Mouse (Mus musculus) intestine, embryonic 14.5 days (tissue): ENCODE data around the gene Sppl3. TPM values are rescaled to one million over a fixed set of nuclear protein-coding genes. Genes with fewer than 3 reads are reported as not detected.
"Not testable (repeated sequence)": the region's sequence is repeated elsewhere in the genome, so short reads cannot be mapped to it uniquely, and the experiment has no call there.

Experiments
- ATAC-seq: fragments of 200-750 bp; cut with Nextera tagmentation; replicated peaks from 2 replicates; pipeline ENCODE4 v1.8.0; 2017; ENCODE audit warnings: low read depth, moderate number of reproducible peaks, moderate TSS enrichment, moderate library complexity; ENCODE audit not compliant: low FRiP score, low TSS enrichment
- DNase-seq: peaks from one replicate; pipeline ENCODE4 v3.0.0-alpha.2; 2018; ENCODE audit warnings: low spot score
- H3K27ac ChIP-seq: fragments of 300-500 bp; sonication (generic); 2 replicates; pipeline ENCODE4 v1.5.1; 2014; ENCODE audit warnings: low read depth, mild to moderate bottlenecking, control low read depth
- H3K27me3 ChIP-seq: fragments of 300-500 bp; sonication (generic); replicated peaks from 2 replicates; pipeline ENCODE4 v1.6.1; 2014; ENCODE audit warnings: low read length, control low read depth; ENCODE audit not compliant: control insufficient read depth, insufficient read depth
- H3K36me3 ChIP-seq: fragments of 300-500 bp; sonication (generic); 2 replicates; pipeline ENCODE4 v1.6.1; 2014; ENCODE audit warnings: low read length, control low read depth; ENCODE audit not compliant: control insufficient read depth, insufficient read depth
- H3K4me1 ChIP-seq: fragments of 300-500 bp; sonication (generic); replicated peaks from 2 replicates; pipeline ENCODE4 v1.6.1; 2014; ENCODE audit warnings: low read length, control low read depth, mixed read lengths; ENCODE audit not compliant: control insufficient read depth, insufficient read depth
- H3K4me2 ChIP-seq: fragments of 300-500 bp; sonication (generic); 2 replicates; pipeline ENCODE4 v1.6.1; 2014; ENCODE audit warnings: low read length
- H3K4me3 ChIP-seq: fragments of 300-500 bp; sonication (generic); 2 replicates; pipeline ENCODE4 v1.5.1; 2014; ENCODE audit warnings: low read depth, low read length, control low read depth, mixed read lengths
- H3K9ac ChIP-seq: fragments of 300-500 bp; sonication (generic); 2 replicates; pipeline ENCODE4 v1.6.1; 2014; ENCODE audit warnings: mild to moderate bottlenecking, low read length
- H3K9me3 ChIP-seq: fragments of 300-500 bp; sonication (generic); 2 replicates; pipeline ENCODE4 v1.6.1; 2016; ENCODE audit warnings: low read length, control low read depth; ENCODE audit not compliant: control insufficient read depth
- whole genome bisulfite sequencing: fragments of 180-500 bp; shearing (Covaris S2); extraction: QIAGEN DNeasy Blood & Tissue Kit; methylation state at CpG from one replicate; pipeline ENCODE4 v1.1.7; 2014; 5-methylcytosine and 5-hydroxymethylcytosine counted together
- polyA plus RNA-seq: library from polyadenylated mRNA; unstranded; fragments of >200 nt; fragmentation: Nextera tagmentation; extraction: Ambion mirVana; gene quantifications from 2 replicates; pipeline ENCODE4 v1.2.1, GENCODE M21; 2014

Gene Sppl3
- polyA plus RNA-seq, 1 experiment from 2014 or later: 21.5 TPM

DNA sequence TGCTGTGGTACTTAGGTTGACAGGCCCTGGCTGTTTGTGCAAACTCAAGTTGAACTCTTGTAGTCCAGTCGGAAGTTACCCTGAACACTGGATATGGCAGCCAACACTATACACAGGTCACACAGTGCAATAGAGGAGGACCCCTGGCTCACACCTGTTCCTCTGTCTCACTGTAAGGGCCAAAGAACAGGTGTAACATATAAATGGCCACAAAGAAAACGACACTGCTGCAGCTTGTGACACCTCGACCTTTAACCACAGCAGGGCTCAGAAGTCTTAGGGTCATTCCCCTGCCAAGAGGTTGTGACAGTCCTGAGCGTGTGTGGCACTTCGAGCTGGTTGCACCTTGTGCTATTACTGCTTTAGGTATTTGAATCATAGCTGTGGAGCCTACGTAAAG is 89.5 kb downstream of the Sppl3 start:
- Histone ChIP-seq H3K36me3 (peaks cover 52% of the 10 kb centered on the region), H3K4me2 (no peak overlapping the region), H3K27me3 (no peaks in the 10 kb centered on the region), H3K9me3 (no peaks in the 10 kb centered on the region), H3K4me1 (no peaks in the 10 kb centered on the region), H3K27ac (no peak overlapping the region), H3K4me3 (no peak overlapping the region), H3K9ac (no peak overlapping the region)
- WGBS: 80% methylated on average over 6 of the region's 6 CpGs
- ATAC-seq (no peak), DNase-seq (no peak)

DNA sequence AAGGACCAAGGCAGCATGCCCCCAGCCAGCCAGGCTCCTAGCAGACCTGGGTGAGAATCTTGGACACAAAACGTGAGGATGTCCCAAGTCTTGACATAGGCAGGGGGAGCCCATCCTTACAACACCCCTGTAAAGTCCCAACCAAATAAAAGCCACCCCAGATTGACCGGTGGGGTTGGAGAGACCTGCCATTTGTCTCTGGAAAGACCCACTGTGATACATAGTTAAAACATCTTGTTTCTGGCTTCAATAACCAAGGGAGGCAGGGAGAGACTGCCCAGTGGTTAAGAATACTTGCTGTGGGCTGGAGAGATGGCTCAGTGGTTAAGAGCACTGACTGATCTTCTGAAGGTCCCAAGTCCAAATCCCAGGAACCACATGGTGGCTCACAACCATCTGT is 91.3 kb downstream of the Sppl3 start:
- no peaks in the 10 kb centered on the region for H3K4me1 ChIP-seq
- DNase-seq (no peak), ATAC-seq (no peak)
- H3K9ac ChIP-seq: no peak overlapping the region
- no peaks in the 10 kb centered on the region for H3K9me3 ChIP-seq
- no peak overlapping the region for H3K4me2 ChIP-seq
- no peak overlapping the region for H3K4me3 ChIP-seq
- peaks cover 34% of the 10 kb centered on the region for H3K36me3 ChIP-seq
- H3K27me3 ChIP-seq: no peaks in the 10 kb centered on the region
- WGBS: 82% methylated on average over 2 of the region's 2 CpGs
- no peak overlapping the region for H3K27ac ChIP-seq

DNA sequence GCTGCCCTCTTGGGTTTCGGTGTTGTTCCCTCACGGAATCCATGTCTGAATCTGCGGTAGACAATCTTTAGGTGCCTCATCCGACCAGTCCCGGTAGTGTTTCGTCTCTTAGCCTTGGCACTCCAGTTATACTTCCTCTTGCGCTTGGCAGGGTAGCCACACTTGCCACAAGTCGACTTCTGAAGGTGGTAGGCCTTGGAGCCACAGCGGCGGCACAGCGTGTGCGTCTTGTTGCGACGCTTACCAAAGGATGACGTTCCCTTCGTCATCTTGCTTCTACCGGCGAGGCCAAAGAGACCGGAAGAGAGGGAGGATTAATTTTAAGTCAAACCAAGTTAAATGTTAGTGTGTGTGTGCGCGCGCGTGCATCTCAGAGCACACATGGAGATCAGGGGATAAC is 92.3 kb downstream of the Sppl3 start:
- not testable (repeated sequence) for DNase-seq, H3K27me3 ChIP-seq, ATAC-seq, H3K9ac ChIP-seq, H3K27ac ChIP-seq, H3K4me3 ChIP-seq, H3K4me1 ChIP-seq, H3K9me3 ChIP-seq, H3K4me2 ChIP-seq
- 97% methylated on average over 23 of the region's 23 CpGs for WGBS
- H3K36me3 ChIP-seq: peaks cover 24% of the 10 kb centered on the region

DNA sequence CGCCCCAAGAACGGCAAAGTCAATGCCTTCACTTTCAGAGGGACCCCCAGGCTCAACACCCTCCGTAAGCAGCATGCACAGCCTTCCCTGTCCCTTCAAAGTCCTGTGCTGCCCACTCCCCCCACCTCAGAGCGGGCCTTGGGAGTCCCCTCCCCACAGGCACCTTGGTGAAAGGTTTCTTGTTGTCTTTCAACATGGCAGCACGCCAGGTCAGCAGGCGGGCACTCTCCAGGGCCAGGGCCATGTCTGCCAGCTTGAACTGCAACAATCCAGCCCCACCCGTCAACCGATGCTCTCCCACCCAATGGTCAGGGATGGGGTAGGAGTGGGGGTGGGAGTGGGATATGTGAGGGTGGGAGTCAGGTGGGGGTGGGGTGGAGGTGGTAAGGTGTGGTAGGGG is 100.2 kb downstream of the Sppl3 start:
- ATAC-seq: no peak
- no peak overlapping the region for H3K4me3 ChIP-seq
- H3K4me1 ChIP-seq: no peaks in the 10 kb centered on the region
- no peak overlapping the region for H3K27ac ChIP-seq
- H3K4me2 ChIP-seq: no peak overlapping the region
- no peak for DNase-seq
- no peaks in the 10 kb centered on the region for H3K9me3 ChIP-seq
- H3K9ac ChIP-seq: no peak overlapping the region
- 93% methylated on average over 8 of the region's 8 CpGs for WGBS
- peaks cover 40% of the 10 kb centered on the region for H3K36me3 ChIP-seq
- H3K27me3 ChIP-seq: no peaks in the 10 kb centered on the region

DNA sequence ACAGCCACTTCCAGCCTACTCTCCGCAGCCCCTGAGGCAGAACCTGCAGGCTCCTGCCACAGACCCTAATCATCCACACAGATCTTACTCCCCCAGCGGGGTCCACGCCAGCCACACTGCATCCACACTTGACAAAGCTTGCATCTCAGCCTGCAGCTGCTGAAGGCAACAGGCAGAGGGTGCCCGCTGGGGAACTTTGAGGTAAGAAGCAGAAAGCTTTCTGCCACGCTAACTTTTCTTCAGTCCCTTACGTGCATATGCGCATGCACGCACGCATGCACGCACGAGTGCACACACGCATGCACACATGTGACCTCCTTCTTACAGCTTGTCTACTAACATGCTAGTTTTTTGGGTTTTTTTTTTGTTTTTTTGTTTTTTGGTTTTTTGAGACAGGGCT is 102.3 kb downstream of the Sppl3 start:
- H3K4me2 ChIP-seq: no peak overlapping the region
- no peak overlapping the region for H3K4me3 ChIP-seq
- no peak overlapping the region for H3K27ac ChIP-seq
- 98% methylated on average over 12 of the region's 12 CpGs for WGBS
- H3K9me3 ChIP-seq: no peaks in the 10 kb centered on the region
- H3K9ac ChIP-seq: no peak overlapping the region
- H3K4me1 ChIP-seq: no peaks in the 10 kb centered on the region
- peaks cover 56% of the 10 kb centered on the region for H3K36me3 ChIP-seq
- ATAC-seq (no peak), DNase-seq (no peak)
- H3K27me3 ChIP-seq: no peaks in the 10 kb centered on the region

DNA sequence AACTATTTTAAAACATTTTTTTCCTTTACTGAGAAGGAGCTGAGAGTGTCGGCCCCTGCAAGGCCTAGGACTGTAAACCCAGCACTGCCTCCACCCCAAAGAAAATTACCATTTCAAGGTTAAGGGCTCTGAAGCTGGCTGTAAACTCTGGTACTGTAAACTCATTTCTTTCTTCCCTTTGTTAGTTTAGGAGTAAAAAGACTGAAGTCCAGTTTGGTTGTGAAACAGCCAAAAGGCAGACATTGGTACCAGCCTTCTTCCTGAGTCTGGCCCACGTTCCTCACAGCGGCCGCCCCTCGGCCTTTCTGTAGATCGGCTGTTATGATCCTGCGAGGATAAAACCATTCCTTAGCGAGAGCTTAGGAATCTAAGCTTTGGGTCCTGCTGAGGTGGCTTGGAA is 103.6 kb downstream of the Sppl3 start:
- H3K36me3 ChIP-seq: peaks cover 56% of the 10 kb centered on the region
- H3K9me3 ChIP-seq: no peaks in the 10 kb centered on the region
- ATAC-seq (no peak), DNase-seq (no peak)
- no peak overlapping the region for H3K27ac ChIP-seq
- H3K9ac ChIP-seq: no peak overlapping the region
- H3K4me2 ChIP-seq: no peak overlapping the region
- 87% methylated on average over 8 of the region's 8 CpGs for WGBS
- H3K4me1 ChIP-seq: no peaks in the 10 kb centered on the region
- H3K4me3 ChIP-seq: no peak overlapping the region
- no peaks in the 10 kb centered on the region for H3K27me3 ChIP-seq

DNA sequence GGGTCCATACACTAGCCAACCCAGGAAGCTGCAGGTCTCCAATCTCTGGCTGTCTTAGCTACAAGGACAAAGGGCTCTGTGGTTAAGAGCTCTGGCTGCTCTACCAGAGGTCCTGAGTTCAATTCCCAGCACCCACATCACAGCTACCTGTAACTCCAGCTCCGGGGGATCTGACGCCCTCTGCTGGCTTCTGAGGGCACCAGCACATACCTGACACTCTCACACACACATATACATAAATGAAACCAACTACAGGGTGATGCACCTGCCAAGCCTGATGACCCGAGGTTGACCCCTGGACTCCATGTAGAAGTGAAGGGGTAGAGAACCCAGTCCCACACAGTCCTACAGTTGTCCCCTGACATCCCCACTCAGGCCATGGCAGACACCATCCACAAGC is 105.5 kb downstream of the Sppl3 start:
- no peak for ATAC-seq
- Histone ChIP-seq H3K4me1 (no peaks in the 10 kb centered on the region), H3K27me3 (no peaks in the 10 kb centered on the region), H3K27ac (no peak overlapping the region), H3K36me3 (peaks cover 45% of the 10 kb centered on the region), H3K9me3 (no peaks in the 10 kb centered on the region), H3K4me2 (no peak overlapping the region), H3K4me3 (no peak overlapping the region), H3K9ac (no peak overlapping the region)
- 91% methylated on average over 3 of the region's 3 CpGs for WGBS
- DNase-seq: no peak

DNA sequence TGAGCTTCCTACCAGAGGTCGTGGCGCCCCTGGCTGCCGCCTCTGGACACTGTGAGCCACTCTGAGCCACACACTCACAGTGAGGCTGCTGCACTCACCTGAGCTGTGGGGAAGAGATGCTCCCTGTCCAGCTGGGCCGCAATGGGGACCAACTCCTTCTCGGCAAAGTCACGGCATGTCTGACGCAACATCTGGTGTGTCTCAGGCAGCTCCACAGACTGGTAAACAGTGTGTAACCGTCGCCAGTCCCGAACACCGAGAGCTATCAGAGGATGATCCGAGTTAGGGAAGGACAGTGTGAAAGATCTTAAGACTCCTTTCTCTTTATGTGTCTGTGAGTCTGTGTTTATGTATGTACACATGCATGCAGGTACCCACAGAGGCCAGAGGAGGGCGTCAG is 106.5 kb downstream of the Sppl3 start:
- H3K27me3 ChIP-seq: no peaks in the 10 kb centered on the region
- 84% methylated on average over 13 of the region's 13 CpGs for WGBS
- DNase-seq (no peak), ATAC-seq (no peak)
- no peak overlapping the region for H3K9ac ChIP-seq
- no peak overlapping the region for H3K27ac ChIP-seq
- no peaks in the 10 kb centered on the region for H3K9me3 ChIP-seq
- no peak overlapping the region for H3K4me3 ChIP-seq
- no peaks in the 10 kb centered on the region for H3K4me1 ChIP-seq
- H3K36me3 ChIP-seq: peaks cover 35% of the 10 kb centered on the region
- H3K4me2 ChIP-seq: no peak overlapping the region

DNA sequence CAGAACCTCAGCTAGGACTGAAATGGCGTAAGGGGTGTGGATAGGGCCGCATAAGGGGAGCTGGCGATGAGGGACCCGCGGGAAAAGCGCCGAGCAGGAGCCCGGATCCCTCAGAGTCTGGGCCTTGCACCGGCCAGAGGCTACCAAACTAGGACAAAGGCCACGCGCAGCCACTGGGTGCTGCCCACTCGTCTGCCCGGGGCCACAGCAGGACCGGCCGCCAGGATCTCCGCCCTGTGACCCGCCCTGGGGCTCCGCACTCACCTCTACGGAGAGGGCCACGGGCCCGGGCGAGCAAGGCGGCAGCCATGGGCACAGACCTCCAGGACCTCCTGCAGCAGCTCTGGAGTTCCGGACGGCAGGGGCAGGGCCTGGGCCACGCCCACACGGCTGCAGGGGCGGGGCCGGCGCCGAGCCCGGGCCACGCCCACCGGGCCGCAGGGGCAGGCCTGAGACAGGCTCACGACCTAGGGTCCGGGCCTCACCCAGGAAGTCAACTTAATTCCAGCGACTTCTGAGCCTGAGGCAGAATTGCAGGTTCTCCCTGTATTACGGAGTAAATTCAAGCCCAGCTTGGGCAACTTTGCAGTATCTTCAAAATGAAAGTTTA is 108.1 kb downstream of the Sppl3 start, which contains the start of gene Acads:
Acads (minus strand) TSS at position 386 of the 610 bp plus-strand sequence.
- Histone ChIP-seq H3K9me3 (no peaks in the 10 kb centered on the region), H3K4me3 (peak within 1 kb of the TSS; percentile 80), H3K9ac (peak within 1 kb of the TSS; percentile 75), H3K27ac (peak within 1 kb of the TSS; percentile 59; the same call in 1 of the 2 replicates), H3K4me2 (peak within 1 kb of the TSS; percentile 52), H3K27me3 (no peaks in the 10 kb centered on the region), H3K4me1 (no peaks in the 10 kb centered on the region), H3K36me3 (peaks cover 33% of the 10 kb centered on the region)
- under 1% methylated on average over 39 of the region's 39 CpGs for WGBS
- ATAC-seq (peak; percentile 87), DNase-seq (peak; percentile 89)
